Mouse (Mus musculus) lung, embryonic 15.5 days (tissue): ENCODE measurements around the gene Cxcl3. TPM values are rescaled to one million over a fixed set of nuclear protein-coding genes. Genes with fewer than 3 reads are reported as not detected.

Source experiments
- ATAC-seq: fragments of 200-750 bp; cut with Nextera tagmentation; 2 replicates; pipeline ENCODE4 v1.8.0; 2017; ENCODE audit warnings: moderate number of reproducible peaks, borderline replicate concordance; ENCODE audit not compliant: low FRiP score, low TSS enrichment; ENCODE audit errors: extremely low read depth
- H3K27ac ChIP-seq: fragments of 300-500 bp; sonication (generic); 2 replicates; pipeline ENCODE4 v1.5.1; 2015; ENCODE audit warnings: moderate library complexity, mild to moderate bottlenecking, inconsistent platforms
- H3K27me3 ChIP-seq: fragments of 300-500 bp; sonication (generic); 2 replicates; pipeline ENCODE4 v1.6.1; 2015; ENCODE audit warnings: inconsistent platforms
- H3K36me3 ChIP-seq: fragments of 300-500 bp; sonication (generic); 2 replicates; pipeline ENCODE4 v1.6.1; 2015; ENCODE audit warnings: inconsistent platforms
- H3K4me1 ChIP-seq: fragments of 300-500 bp; sonication (generic); 2 replicates; pipeline ENCODE4 v1.6.1; 2015; ENCODE audit warnings: inconsistent platforms
- H3K4me2 ChIP-seq: fragments of 300-500 bp; sonication (generic); 2 replicates; pipeline ENCODE4 v1.6.1; 2015; ENCODE audit warnings: inconsistent platforms, mild to moderate bottlenecking, moderate library complexity
- H3K4me3 ChIP-seq: fragments of 300-500 bp; sonication (generic); 2 replicates; pipeline ENCODE4 v1.5.1; 2015; ENCODE audit warnings: mild to moderate bottlenecking, inconsistent platforms
- H3K9ac ChIP-seq: fragments of 300-500 bp; sonication (generic); 2 replicates; pipeline ENCODE4 v1.6.1; 2015; ENCODE audit warnings: inconsistent platforms
- H3K9me3 ChIP-seq: fragments of 300-500 bp; sonication (generic); 2 replicates; pipeline ENCODE4 v1.6.1; 2016; ENCODE audit warnings: inconsistent platforms
- WGBS: fragments of 180-500 bp; shearing (Covaris S2); methylation state at CpG from one replicate; pipeline ENCODE4 v1.1.7; 2015; 5-methylcytosine and 5-hydroxymethylcytosine counted together
- polyA plus RNA-seq: library from polyadenylated mRNA; unstranded; fragments of >200 nt; fragmentation: Nextera tagmentation; extraction: Ambion mirVana; gene quantifications from 2 replicates; pipeline ENCODE4 v1.2.1, GENCODE M21; 2015

Gene Cxcl3
- 0.20 TPM in 1 of 2 replicates, not detected in the other for polyA plus RNA-seq

DNA sequence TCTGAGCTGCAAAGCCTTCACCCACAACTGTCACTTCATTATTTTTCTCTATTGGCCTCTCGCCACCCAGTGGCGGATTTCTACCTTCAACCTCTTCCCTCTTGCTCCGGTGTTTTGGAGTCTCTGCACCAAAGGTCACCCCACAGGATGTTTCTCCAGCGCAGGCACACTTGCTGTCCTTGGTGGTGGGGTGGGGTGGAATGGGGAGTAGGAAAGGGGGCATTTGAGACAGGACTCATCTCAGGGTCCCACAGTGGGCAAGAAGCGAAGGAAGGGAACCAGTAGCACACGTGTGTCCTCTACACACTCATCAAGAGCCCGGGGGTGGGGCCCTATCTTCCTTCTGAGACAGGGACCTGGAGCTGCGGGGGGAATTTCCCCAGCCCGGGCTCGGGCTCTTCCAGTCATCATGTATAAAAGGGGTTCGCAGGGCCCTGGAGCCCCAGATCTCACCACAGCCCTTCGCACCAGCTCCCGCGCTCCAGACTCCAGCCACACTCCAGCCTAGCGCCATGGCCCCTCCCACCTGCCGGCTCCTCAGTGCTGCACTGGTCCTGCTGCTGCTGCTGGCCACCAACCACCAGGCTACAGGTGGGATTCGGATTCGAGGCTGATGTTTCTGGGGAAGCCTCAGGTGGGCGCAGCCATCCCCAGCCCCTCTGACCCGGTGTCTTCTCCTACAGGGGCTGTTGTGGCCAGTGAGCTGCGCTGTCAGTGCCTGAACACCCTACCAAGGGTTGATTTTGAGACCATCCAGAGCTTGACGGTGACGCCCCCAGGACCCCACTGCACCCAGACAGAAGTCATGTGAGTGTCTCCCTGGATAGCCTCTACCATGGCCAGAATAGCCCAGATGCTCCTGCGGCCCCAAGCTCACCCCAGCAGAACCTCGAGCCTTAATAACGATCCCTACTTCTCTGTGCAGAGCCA, at the start of gene Cxcl3:
Gene Cxcl3 (plus strand): TSS at position 445 of the 930 bp plus-strand sequence.
- Histone ChIP-seq H3K4me3 (peak within 1 kb of the TSS; percentile 26), H3K27ac (no peak within 1 kb of the TSS), H3K27me3 (peaks cover 11% of the 10 kb centered on the region; the same call in 1 of the 2 replicates), H3K36me3 (no peaks in the 10 kb centered on the region), H3K9ac (peak within 1 kb of the TSS; percentile 30; the same call in 1 of the 2 replicates), H3K9me3 (no peaks in the 10 kb centered on the region), H3K4me2 (peak within 1 kb of the TSS; percentile 71), H3K4me1 (peaks cover 18% of the 10 kb centered on the region)
- peak; percentile 70; the same call in 1 of the 2 replicates for ATAC-seq
- 13% methylated on average over 26 of the region's 26 CpGs for WGBS

DNA sequence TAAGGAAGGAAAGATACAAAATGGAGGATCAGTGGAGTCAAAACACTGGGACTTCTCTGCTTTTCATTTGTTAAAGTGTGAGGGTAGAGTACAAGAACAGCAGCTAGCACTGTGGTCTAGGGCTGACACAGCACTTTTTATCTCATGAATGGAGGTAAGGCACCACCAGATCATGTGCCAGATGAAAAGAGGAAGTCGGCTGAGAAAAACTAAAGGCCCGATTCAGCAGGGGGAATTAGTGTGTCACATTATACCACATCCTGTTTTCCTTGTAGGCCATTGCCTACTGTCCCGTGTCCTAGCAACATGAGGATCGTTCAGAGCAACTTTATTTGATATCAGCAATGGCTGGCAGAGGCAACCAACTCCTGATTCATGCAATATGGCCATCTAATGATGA, 43.9 kb upstream of the Cxcl3 start:
- Histone ChIP-seq H3K4me1 (no peaks in the 10 kb centered on the region), H3K36me3 (no peaks in the 10 kb centered on the region), H3K27ac (no peak overlapping the region), H3K4me2 (no peak overlapping the region), H3K9ac (no peak overlapping the region), H3K27me3 (no peaks in the 10 kb centered on the region), H3K9me3 (no peaks in the 10 kb centered on the region), H3K4me3 (no peak overlapping the region)
- no peak for ATAC-seq
- WGBS, result 55% methylated on average over 4 of the region's 4 CpGs

DNA sequence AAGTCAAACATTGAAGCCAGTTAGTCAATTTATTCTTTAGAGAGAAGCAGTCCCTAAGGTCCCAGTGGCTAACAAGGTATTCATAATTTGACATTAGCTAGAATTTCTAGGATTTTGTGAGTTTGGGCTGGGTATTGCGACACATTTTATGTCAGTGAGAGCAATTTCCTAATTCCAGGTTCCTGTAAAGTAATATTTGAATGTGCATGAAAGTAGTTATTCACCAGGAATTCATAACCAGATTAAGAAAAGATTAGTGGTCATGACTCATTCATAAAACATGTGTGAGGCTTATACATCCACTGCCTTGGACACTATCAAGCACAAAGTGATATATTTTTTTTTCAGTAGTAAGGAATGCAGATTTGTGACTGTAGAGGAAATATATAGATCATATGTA, 32.0 kb upstream of the Cxcl3 start:
- no peak overlapping the region for H3K9ac ChIP-seq
- ATAC-seq, result no peak
- H3K4me2 ChIP-seq, result no peak overlapping the region
- H3K9me3 ChIP-seq, result no peaks in the 10 kb centered on the region
- WGBS, result 75% methylated on average over 1 of the region's 1 CpGs
- H3K27ac ChIP-seq, result no peak overlapping the region
- no peak overlapping the region for H3K4me3 ChIP-seq
- peaks cover 2% of the 10 kb centered on the region for H3K27me3 ChIP-seq
- H3K4me1 ChIP-seq, result peaks cover 15% of the 10 kb centered on the region
- no peaks in the 10 kb centered on the region for H3K36me3 ChIP-seq

DNA sequence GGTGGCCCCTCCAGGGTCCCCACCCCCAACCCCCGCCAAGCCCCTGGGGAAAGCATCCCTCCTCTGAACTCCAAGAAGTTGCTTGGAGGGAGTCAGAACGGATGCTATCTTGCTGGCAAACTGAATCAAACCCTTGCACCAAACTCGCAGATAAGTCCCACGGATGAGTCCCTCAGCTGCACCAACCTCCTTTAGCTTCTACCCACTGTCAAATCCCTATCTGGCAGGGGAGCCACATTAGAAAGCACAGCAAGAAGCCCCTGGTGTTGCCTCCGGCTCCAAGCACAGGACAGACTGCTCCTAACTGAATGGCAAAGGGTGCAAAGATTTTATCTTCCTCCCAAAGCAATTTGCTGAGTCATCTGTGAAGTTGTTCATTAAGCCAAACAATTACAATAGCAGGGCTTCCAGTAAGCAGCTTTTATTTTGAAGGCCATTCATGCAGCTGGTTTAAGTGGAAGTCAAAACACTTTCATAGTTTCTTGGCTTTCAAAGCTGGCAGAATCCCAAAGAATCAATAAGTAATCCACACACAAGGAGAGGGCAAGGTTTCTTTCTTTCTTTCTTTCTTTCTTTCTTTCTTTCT, 27.8 kb upstream of the Cxcl3 start:
- WGBS, result 44% methylated on average over 5 of the region's 5 CpGs
- Histone ChIP-seq H3K36me3 (no peaks in the 10 kb centered on the region), H3K9ac (no peak overlapping the region), H3K9me3 (no peaks in the 10 kb centered on the region), H3K4me2 (0 out of 2 replicates have a peak overlapping the region, but pooled peaks have one; percentile 6), H3K4me1 (peaks cover 23% of the 10 kb centered on the region), H3K27me3 (peaks cover 12% of the 10 kb centered on the region), H3K27ac (no peak overlapping the region), H3K4me3 (no peak overlapping the region)
- ATAC-seq, result peak; percentile 19; the same call in 1 of the 2 replicates

DNA sequence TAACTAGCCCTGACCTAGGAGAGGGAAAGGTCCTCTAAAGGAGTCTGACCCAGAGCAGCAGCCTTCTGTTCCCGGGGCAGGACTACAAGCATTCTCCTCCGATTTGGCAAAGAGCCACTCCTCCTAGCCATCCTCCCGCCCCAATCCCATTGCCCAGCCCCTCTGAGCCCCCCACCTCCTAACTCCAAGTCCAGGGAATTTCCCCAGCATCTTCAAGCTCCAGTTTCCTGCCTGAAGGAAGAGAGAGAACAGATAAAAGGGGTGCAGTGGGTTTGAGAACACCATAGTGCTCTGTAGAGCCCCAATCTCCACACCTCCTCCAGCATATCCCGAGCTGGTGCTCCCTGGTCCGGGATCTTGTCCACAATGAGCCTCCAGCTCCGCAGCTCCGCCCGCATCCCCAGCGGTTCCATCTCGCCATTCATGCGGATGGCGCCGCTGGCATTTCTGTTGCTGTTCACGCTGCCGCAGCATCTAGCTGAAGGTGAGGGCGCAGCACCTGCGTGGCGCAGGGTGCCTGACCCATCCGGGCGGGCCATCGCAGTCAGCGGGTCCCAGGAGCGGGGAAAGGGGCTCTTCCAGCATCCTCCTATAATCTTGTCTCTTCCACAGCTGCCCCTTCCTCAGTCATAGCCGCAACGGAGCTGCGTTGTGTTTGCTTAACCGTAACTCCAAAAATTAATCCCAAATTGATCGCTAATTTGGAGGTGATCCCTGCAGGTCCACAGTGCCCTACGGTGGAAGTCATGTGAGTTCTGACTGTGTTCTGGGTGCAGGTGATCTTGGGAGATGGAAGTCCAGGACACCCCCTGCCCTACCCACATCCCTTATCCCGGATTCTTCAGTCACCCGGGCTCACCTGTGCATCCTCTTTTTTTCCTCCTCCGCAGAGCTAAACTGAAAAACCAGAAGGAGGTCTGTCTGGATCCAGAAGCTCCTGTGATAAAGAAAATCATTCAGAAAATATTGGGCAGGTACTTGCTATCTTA, 26.5 kb upstream of the Cxcl3 start, which contains the start of gene Cxcl5:
Gene Cxcl5 (plus strand): TSS at position 284 of the 989 bp plus-strand sequence.
- no peaks in the 10 kb centered on the region for H3K9me3 ChIP-seq
- WGBS, result 4% methylated on average over 32 of the region's 32 CpGs
- peaks cover 26% of the 10 kb centered on the region for H3K4me1 ChIP-seq
- H3K9ac ChIP-seq, result peak within 1 kb of the TSS; percentile 19; the same call in 1 of the 2 replicates
- H3K4me2 ChIP-seq, result peak within 1 kb of the TSS; percentile 63
- H3K27me3 ChIP-seq, result peaks cover 12% of the 10 kb centered on the region
- H3K27ac ChIP-seq, result no peak within 1 kb of the TSS
- no peak; the same call in 1 of the 2 replicates for ATAC-seq
- H3K4me3 ChIP-seq, result peak within 1 kb of the TSS; percentile 29
- no peaks in the 10 kb centered on the region for H3K36me3 ChIP-seq

DNA sequence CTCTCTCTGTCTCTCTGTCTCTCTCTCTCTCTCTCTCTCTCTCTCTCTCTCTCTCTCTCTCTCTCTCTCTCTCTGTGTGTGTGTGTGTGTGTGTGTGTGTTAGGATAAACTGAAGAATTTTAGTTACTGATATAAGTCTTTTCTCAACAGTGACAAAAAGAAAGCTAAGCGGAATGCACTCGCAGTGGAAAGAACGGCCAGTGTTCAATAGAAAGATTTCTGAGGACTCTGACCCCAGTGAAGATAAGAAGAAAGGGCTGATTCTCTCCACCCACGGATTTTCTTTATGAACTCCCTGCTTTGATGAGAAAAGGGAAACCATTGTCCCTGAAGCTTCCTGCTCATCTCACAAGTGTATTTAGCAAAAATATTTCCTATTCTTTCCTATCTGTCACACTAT, 25.6 kb upstream of the Cxcl3 start:
- Histone ChIP-seq H3K36me3 (no peaks in the 10 kb centered on the region), H3K9me3 (no peaks in the 10 kb centered on the region), H3K4me1 (peaks cover 28% of the 10 kb centered on the region), H3K4me2 (no peak overlapping the region), H3K9ac (no peak overlapping the region), H3K27me3 (peaks cover 12% of the 10 kb centered on the region), H3K4me3 (no peak overlapping the region), H3K27ac (no peak overlapping the region)
- ATAC-seq, result no peak
- WGBS, result 36% methylated on average over 4 of the region's 4 CpGs

DNA sequence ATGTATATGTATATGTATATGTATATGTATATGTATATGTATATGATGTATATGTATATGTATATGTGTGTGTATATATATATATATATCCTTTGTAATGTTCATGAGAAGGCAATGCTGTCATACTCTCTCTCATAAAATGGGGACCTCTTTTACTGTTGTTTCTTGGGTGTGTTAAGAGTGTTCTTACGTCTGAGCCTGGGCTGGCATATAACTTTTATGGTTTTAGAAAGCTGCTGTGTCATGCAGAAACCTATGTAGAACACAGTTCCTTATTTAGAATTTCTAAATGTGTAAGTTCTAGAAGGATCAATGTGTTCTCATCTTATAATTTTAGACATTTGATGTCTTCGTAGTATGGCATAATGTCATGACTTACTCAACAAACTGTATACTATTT, 25.1 kb upstream of the Cxcl3 start:
- no peak overlapping the region for H3K4me3 ChIP-seq
- no peak overlapping the region for H3K27ac ChIP-seq
- H3K4me1 ChIP-seq, result peaks cover 34% of the 10 kb centered on the region
- no peaks in the 10 kb centered on the region for H3K36me3 ChIP-seq
- 89% methylated on average over 2 of the region's 2 CpGs for WGBS
- peaks cover 12% of the 10 kb centered on the region for H3K27me3 ChIP-seq
- H3K9ac ChIP-seq, result no peak overlapping the region
- no peak overlapping the region for H3K4me2 ChIP-seq
- H3K9me3 ChIP-seq, result no peaks in the 10 kb centered on the region
- ATAC-seq, result no peak

DNA sequence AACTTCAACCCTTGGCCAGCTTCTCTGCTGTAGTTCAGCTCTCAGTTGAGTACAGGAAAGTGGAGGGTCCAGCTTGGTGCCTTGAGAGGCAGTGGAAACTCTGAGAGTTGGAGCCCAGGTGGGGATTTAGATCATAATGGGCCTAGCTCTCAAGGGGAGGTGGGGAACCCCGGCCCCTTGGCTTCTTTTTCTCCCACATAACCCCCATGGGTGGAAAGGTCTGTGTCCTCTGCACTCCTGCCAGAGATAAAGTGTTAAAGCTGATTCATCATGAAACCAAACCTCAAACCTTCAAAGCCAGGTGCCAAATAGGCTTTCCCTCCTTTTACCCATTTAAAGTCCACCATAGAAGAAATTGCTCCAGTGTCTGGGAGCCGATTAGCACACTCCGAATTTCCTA, 24.1 kb upstream of the Cxcl3 start:
- peaks cover 37% of the 10 kb centered on the region for H3K4me1 ChIP-seq
- 85% methylated on average over 3 of the region's 3 CpGs for WGBS
- no peak overlapping the region for H3K9ac ChIP-seq
- H3K27me3 ChIP-seq, result peaks cover 12% of the 10 kb centered on the region
- ATAC-seq, result no peak
- H3K4me3 ChIP-seq, result no peak overlapping the region
- no peak overlapping the region for H3K27ac ChIP-seq
- H3K4me2 ChIP-seq, result no peak overlapping the region
- no peaks in the 10 kb centered on the region for H3K9me3 ChIP-seq
- no peaks in the 10 kb centered on the region for H3K36me3 ChIP-seq

- Histone ChIP-seq H3K9ac (no peak overlapping the region), H3K27ac (no peak overlapping the region), H3K9me3 (no peaks in the 10 kb centered on the region), H3K36me3 (no peaks in the 10 kb centered on the region), H3K4me2 (no peak overlapping the region), H3K4me3 (no peak overlapping the region), H3K27me3 (peaks cover 8% of the 10 kb centered on the region), H3K4me1 (peaks cover 21% of the 10 kb centered on the region)
- no peak for ATAC-seq
- 58% methylated on average over 12 of the region's 12 CpGs for WGBS
Measured at GRCm38 (mm10) chr5:90763912-90764665, 21.8 kb upstream of the Cxcl3 start.

DNA sequence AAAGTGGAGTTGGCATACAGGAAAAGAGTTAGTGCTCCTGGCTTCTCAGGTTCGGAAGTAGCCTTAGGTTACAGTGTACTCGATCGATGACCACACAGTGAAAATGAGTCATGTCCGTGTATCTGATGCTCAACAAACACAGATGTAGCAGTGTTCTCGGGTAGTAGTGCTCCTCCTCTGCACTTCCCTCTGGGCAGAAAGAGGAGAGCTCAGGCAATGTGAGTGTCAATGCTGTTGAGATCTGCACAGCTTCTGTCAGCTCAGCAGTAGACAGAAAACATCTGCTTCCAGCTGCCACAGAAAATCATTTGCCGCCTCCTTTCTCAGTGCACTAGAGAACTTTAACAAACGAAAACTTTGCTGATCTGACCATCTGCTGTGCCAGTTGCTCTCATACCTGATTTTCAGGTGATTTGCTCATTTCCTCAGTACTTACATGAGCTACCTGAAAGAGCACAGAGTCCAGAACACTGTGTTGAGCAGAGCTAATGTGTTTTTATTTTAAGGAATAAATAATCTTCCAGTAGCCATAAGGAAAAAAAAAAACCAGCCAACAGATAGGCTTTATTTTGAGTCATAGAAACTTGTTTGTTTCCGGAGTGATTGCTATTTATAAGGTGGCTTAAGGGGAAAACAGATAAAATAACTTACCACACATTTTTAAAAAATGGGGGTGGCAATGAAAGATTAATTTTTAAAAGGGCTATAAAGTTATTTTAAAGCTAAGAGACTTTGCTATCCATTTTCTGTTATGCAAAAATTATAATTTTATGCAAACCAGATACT, 19.9 kb upstream of the Cxcl3 start:
- H3K27ac ChIP-seq, result no peak overlapping the region
- ATAC-seq, result peak; percentile 76; the same call in 1 of the 2 replicates
- H3K4me3 ChIP-seq, result no peak overlapping the region
- peaks cover 14% of the 10 kb centered on the region for H3K4me1 ChIP-seq
- H3K9me3 ChIP-seq, result no peaks in the 10 kb centered on the region
- 35% methylated on average over 8 of the region's 8 CpGs for WGBS
- H3K9ac ChIP-seq, result no peak overlapping the region
- H3K27me3 ChIP-seq, result no peaks in the 10 kb centered on the region
- H3K4me2 ChIP-seq, result 0 out of 2 replicates have a peak overlapping the region, but pooled peaks have one; percentile 2
- no peaks in the 10 kb centered on the region for H3K36me3 ChIP-seq
